Mouse (Mus musculus): ENCODE results near the gene Ccdc51.

The Ccdc51 gene

DNA sequence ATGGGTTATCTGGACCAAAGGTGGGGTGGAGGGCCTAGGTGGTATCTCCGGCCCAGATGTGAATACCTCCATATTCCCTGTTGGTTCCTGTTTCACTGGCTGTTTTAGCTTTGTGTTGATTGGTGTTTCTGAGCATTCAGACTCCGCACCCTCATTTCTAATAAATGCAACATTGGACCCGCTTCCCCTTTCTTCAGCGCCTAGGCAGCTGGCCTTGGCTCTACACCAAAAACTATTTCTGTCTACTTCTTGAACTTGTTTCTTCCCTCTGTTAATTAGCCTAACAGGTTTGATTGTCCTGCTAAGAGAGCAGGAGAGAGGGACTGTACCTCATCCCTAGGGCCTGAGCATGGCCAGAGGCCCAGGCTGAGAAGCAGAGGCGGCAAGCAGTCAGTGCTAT lies 24.8 kb upstream of the Ccdc51 start:
- DNase-seq: no peak

DNA sequence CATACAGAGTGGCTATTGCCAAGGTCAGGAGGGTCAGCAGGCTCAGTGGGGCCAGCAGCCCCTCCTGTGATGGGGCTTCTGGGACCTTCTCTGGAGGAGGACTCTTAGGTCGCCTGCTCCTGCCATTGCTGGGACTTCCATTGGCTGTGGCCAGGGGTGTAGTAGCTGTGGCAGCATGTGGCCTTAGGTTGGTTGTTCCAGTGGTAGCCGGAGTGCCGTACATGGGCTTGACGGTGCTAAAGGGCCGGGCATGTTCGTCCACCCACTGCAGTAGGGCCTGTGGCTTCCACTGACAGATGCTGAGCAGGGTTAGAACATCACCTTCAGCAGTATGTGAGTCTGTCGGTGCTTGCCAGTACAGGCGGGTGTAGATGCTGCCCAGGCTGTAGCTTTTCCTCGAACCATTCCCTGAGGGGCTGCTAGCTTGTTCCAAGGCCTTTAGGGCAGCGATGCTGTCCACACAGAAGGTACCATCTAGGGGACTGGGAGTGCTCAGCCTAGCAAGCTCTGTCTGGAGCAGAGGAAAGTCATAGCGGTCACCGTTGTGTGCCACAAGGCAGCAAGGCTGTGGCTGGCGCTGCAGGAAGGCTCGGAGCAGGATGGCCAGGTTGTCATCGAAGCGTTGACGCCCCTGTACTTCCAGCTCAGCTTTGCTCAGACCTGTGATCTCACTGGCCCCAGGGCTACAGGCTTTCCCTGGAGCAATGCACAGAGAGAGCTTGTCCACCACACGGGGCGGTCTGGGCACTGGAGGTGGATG lies 24.1 kb upstream of the Ccdc51 start:
- DNase-seq: no peak

DNA sequence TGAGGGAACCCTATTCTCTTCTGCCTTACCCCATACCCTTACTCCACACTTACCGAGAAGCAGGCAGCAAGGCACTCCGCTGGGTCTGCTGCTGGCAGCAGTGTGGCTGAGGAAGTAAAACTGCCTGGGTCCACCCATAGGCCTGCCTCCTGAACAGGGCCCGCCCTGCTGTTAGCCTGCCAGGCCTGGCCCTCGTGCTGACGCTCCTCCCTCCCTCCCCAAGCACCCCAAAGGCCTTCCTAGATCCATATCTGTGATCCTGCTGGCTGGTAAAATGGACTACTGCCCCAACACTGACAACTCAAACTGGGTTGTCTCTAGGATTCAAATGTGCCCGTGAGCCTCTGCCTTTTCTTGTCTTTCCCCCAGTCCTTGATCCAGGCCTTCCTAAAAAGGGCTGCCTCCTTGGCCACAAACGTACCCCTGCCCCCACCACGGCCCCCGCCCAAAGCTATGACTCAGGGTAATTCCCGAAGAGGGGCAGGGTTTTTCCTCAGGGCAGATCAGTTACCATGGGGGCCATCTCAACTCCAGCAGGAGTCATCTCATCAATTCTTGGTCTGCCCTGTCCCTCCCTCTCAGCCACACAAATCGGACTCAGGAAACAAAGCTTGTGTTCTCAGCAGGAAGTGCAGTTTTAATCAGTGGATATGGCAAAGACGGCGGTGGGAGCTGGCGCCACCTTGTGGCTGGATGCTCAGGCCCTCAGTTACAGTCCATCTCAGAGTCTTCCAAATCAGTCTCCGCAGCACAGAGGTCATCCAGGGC lies 23.0 kb upstream of the Ccdc51 start, which contains the start of gene Trex1:
Trex1 (minus strand) TSS at position 599 of the 768 bp plus-strand sequence.
- peak; percentile 94 to 96 for DNase-seq

DNA sequence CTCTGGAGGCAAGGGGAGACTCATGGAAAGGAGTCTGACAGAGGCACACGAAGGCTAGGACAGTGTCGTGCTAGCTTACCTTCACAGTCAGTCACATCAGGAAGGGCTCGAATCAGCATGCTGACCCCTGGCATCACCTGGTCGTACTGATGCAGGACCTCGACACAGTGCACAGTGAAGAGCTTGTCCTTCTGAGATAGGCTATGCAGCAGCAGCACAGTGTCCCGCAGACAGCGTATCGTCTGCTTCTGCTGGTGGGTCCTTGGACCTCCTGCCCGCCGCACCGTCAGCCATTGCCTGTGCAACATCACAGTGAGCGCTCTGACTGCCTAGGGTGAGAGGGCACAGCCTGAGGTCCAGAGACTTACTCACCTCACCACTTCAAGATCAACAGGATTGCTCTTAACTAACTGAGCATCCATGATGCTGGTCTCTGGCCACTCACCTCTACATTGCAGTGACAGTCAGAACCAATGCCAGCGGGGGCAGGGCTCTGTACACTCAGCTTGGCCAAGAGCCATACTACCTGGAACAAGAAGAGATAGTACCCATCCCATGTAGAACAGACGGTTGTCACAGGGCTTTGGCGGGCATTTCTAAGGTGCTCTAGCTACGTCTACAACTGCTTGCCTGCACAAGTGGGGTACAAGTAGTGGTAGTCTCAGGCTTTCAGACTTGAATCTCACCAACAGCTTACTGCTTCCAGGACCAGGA lies 22.0 kb upstream of the Ccdc51 start:
- DNase-seq: peak; percentile 22 to 42

DNA sequence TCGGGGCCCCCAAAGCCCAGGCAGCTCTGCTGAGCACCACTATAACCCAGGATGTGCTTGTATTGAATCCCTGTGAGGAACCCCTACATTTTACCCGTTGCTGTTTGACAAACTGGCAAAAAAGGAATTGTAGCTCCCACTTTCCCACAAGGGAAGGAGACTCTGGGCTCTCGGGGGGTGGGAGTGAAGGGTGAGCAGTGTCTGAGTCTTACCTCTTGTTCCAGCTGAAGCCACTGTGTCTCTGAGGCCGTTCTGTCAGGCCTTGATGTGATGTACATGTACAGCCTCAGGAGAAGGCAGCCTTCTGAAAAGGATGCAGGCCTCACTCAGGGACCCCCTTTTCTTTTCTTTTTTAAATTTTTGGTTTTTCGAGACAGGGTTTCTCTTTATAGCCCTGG lies 21.4 kb upstream of the Ccdc51 start:
- DNase-seq: no peak

DNA sequence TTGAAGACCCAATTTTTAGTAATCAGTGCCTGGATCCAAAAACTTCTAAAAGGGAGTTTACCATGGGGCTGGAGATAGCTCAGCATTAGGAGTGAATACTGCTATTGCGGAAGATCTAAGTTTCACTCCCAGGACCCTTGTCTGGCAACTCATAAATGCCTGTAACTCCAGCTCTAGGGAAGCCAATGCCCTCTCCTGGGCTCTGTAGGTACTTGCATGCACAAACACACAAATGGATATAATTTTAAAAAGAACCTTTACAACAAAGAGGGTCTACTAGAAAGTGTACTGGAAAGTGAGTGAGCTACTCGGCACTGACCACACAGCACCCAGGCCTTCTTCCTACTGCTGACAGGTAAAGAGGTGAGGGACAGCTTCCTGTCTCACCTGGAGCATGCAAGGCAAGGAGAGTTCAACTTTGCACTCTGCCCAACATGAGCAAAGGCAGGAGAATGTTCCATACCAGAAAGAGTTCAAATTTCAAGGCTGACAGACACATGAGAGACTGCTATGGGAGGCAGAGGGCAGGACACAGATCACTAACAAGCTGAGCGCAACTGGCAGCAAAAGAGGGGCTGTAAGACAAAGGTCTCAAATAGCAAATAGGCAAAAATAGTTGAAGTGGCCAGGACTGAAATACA lies 14.1 kb upstream of the Ccdc51 start:
- peak in 1 of 2 experiments; percentile 53 for DNase-seq

DNA sequence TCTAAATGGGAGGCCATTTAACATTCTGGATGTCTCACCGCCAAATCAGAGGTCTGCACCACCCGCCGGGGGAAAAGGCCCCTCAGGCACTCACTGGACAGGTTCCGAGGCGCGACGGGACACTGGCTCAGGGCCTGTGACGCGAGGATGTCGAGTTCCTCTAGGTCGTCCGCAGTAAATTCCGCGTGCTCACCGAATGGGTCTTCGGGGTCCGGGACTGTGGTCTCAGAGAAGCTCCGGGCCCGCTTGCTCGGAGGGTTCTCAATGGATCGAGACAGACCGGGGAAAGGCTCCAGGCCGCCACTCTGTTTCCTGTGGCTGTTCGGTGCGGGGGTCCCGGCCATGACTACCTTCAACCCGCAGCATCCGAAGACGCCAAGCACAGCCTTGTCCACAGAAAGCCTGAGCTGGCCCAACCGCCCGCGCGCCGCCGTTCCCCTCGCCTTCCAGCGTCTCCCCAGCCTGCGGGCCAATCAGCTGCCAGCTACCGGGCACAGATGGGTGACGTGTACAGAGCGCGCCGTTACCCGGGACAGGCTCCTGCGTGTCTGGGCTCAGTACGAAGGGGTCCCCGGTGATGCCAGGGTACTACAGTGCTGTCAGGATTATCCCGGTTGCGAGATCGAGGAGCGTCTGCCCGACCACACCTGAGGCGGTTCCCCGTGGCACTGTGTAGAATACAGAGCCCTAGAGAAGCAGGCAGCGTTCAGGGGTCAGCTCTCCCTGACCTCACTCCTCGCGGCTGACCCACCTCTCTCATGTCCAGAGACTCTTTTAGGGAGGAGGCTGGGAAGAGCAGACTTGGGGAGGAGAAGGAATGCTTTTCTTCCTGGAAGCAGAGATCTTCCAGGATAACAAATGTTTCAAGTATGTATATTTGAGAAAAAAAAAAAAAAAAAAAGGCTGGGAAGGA lies 8.4 kb upstream of the Ccdc51 start, which contains the start of gene Atrip:
Atrip (minus strand) TSS at position 464 of the 913 bp plus-strand sequence.
- DNase-seq: peak; percentile 93 to 96

DNA sequence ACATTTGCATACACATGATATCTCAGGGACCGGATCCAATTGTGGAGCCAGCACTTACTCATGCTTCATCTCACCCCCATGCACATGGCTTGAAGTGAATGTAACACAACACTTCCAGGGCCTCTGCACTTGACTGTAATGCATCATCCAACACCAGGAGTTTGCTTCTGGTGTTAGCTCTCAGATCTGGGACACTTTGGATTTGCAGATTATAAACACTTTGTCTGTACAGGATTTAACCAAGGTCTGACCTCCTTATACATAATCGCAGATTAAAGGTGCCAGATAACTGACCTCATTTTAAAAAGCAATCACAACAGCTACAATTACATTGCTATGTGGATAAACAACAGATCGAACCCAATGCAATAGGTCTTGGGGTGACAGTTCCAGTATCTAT lies 1.8 kb upstream of the Ccdc51 start:
- DNase-seq: no peak

DNA sequence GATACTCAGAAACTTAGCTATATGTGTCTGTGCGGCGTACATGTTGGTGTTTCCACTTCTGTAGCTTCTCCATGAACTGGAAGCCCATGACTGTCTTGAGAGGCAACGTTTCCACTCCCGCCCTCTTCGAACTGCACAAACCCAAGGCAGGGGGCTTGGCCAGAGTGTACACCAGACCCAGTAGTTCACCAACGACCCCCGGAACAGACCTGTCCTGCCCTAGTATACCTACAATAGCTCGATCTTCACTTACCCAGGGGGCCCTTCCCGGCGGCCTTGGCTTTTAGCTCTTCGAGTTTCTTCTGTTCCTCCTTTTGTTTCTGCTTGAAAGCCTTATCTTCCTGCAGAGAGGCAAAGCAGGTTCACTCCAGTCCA lies 557 bp upstream of the Ccdc51 start:
- DNase-seq: no peak

DNA sequence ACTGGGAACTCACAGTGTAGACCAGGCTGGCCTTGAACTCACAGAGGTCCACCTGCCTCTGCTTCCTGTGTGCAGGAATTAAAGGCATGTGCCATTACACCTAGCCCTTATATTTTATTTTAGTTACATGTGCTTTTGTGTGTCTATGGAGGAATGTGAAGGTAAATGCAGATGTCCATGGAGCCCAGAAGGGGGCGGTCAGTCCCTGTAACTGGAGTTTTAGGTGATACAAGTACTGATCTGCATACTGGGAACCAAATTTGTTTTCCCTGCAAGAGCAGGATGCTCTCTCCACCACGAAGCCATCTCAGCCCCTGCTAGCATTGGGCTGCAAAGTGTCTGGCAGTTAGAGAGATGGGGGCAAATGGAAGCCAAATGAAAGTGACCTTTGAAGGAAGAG lies 2.6 kb downstream of the Ccdc51 start:
- DNase-seq: no peak

DNA sequence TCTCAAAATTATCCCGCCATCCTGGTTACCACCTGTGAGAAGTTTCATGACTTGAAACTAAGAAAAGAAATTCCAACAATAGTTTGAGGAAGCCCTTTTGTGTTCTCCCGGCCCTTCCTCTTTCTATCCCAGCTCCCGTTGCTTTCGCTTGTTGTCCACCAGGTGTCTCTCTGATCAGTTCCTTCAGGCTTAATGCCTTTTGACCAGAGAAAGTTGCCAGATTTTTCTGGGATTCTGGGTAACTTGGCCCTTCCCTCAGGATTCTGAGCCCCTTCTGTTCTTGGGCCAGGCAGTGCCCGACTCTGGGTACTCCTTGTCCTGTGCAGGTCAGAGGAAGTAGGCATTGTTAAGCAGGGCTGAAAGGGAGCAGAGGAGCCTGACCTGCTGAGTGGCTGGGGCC lies 5.7 kb downstream of the Ccdc51 start:
- DNase-seq: no peak

DNA sequence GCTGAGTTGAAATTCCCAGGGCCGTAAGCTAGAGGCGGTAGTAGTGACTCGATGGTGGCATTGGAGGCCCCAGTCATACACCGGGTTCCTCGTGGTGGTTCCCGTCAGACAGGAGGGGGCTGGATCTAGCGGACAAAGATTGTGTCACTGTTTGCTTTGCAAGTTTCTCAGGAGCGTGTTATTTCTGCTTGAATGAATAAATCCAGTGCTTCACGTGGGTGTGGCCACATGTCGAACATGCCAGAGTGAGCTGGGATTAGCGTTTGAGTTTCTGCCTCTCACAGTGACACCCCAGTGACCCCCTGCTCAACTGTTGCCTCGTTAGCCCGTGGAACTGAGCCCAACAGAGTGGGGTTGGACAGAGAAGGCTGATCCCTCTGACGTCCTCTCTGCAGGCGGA lies 8.2 kb downstream of the Ccdc51 start:
- DNase-seq: no peak

DNA sequence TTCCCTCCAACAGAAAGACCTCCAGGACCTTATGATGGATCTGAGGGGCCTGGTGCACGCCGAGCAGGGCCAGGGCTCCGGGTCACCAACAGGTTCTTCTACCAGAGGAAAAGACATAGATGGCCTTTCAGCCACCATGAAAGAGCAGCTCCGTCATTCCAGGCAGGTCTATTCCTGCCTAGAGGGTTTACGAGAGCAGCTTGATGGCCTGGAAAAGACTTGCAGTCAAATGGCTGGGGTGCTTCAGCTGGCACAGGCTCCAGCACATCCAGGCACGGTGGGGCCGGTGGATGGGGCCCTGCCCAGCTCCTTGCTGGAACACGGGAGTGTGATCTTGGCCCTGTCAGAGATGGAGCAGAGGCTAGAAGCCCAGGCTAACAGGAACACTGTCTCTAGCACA lies 9.5 kb downstream of the Ccdc51 start:
- DNase-seq: no peak

DNA sequence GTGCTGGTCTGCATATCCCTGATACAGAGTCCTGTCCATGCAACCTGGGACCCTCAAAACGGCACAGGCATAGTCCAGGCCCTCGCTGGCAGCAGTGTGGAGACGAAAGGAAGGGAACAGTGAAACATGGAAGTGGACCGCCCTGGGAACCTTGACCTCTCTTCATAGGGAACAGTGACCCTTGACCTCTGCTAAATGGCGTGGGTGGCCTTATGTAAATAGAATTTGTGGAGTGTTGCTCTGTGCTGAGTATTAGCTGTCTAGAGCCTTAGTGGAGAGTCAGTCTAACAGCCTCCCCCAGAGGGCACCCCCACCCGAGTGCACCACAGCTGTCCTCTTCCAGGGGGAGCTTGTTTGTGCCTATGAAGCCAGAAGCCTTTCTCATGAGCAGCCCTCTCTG lies 10.5 kb downstream of the Ccdc51 start:
- DNase-seq: peak in 1 of 2 experiments; percentile 65

DNA sequence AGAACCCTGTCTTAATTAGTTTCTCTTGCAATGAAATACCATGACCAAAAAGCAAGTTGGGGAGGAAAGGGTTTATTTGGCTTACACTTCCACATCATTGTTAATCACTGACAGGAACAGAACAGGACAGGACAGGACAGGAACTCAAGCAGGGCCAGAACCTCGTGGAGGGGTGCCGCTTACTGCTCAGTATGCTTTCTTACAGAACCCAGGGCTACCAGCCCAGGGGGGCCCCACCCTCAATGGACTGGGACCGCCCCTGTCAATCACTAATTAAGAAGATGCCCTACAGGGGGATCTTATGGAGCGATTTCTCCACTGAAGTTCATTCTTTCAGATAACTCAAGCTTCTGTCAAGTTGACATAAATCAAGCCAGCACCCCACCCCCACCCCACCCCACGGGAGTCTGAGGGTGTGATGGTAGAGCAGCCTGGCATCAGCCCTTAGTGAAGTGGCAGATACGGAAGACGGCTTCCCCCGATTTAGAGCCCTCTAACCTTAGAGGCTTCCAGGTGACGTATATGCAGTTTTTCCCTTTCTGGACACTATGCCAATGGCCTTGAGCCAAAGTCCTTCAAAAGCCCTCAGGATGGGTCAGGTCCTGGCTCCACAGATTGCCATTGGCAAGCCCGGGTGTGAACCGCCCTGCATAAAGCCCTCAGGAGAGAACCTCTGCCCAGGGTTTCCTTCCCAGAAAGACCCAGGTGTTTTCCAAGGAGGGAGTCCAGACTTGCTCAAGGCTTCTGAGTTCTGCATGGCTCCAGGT lies 11.7 kb downstream of the Ccdc51 start:
- DNase-seq: peak; percentile 62 to 83

DNA sequence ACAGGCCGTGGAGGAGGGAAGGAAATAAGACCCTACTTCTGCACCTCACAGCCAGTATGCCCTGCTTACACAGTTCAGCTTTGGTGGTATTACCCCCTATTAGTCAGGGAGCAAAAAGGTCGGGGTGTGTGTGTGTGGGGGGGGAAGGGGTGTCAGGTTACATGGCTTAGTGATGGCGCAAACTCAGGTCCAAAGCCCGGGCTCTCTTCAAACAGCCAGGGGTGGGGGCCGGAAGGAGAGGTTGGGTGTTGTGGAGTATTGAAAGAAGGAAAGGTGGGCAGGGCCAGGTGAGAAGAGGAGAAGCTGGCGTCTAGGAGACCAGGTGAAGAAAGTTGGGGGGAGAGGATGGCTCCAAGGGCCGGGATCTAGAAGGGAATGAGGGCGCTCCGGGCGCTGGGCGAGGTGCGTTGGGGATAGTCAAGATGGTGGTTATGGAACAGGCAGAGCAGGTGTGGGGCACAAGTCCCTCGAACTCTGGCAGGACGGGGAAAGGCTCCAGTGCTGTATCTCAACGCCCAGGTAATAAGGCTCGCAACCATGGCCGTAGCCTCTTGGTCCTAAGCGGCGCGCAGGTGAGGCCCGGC lies 12.4 kb downstream of the Ccdc51 start:
- peak in 1 of 2 experiments; percentile 80 for DNase-seq

DNA sequence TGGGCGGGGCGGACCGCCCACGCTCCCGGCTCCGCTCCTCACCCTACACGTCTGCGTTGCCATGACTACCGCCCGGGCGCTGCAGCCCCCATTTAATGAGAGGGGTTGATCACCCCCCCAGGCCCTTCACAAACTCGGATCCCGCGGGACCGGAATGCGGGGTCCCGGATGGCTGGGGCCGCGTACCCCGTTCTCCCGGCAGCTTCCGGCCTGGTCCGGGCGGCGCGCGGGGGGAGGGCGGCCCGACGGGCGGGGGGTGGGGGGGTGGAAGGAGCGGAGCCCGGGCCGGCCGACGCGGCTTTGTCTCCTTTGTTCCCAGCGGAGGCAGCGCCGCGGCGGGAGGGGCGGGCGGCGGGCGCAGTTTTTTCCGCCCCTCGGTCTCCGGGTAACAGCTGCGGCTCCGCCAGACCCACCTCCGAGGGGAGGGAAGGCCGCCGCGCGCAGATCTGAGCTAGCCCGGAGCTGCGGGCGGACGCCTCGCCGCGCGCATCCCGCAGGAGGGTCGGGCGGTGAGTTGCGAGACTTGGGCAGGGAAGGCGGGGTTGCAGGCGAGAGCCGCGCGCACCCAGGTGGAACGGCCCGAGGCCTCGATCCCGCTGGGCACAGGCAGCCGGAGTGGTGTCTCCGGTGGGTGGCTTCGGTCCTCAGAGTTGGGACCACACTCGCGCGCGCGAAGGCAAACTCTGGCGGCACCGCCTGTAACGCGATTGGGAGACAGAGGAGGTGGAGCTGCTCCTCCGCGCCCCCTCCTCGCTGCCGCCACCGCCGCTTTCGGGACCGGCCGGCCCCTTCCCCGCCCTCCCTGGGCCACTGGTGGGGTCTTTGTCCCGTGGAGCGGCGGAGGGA lies 13.1 kb downstream of the Ccdc51 start, which contains the start of gene Plxnb1:
Plxnb1 (plus strand) TSS at position 253 of the 846 bp plus-strand sequence.
- peak; percentile 69 to 85 for DNase-seq

DNA sequence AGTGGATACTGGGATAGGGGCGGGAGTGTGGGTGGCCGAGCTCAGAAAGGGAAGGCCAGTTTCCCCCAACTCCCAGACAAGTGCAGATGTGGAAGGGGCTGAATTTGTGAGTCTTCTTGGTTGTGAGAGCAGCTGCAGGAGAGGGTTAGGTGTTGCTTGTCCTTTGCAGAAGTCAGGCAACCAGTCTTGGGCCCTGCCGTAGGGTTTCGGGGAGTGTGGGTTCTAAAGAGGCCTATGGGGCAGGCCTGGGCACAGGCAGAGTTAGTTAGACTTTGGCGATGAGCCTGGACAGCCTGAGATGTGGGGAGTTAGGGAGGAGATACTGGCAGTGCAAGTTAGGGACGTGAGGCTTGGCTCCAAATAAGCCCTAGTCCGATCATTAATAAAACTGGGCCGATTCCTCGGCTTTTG lies 14.0 kb downstream of the Ccdc51 start:
- no peak for DNase-seq

DNA sequence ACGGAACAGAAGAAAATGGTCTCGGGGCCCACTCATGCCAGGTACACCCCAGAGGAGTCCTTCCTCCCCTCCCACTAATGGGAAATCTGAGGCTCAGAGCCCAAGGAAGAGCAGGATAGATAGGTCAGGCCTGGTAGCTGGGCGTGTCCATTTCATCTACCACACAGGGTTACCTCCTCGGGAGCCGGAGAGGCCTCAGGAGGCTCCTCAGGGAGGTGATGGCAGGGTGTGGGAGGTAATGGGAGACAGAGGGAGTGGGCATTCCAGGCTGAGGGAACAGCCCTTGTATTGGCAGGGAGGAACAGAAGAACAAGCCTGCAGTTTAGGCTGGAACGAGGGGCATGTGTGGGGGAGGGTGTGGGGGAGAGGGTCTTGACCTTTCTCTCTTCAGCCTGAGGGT lies 14.6 kb downstream of the Ccdc51 start:
- peak in 1 of 2 experiments; percentile 59 for DNase-seq

DNA sequence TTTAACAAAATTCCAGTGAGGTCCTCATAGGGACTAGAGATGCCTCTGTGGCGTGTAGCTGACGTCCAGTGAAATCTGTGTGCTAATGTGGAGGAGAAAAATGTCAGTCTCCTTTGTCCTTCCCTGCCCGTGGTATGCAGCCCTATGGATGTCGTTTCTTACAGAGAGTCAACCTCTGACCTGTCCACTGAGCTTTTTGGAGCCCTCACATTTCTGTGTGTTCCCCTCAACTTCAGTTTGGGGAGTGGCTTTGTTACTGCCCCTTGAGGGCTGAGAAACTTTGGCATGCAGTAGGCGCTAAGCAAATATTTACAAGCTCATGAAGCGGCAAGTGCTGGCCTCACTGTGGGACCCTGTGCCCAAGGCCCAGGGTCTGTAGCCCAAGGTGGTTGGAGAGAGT lies 15.0 kb downstream of the Ccdc51 start:
- no peak for DNase-seq
